Mouse (Mus musculus): ENCODE data around the gene Mbnl1.

The Mbnl1 gene

GRCm38 (mm10) chr3:60517234-60517787 is 44.7 kb downstream of the Mbnl1 start:
- DNase-seq (ENCODE audit: low spot score): no peak

GRCm38 (mm10) chr3:60519337-60519736 is 46.7 kb downstream of the Mbnl1 start:
- no peak for DNase-seq (ENCODE audit: low spot score)

- no peak for DNase-seq (ENCODE audit: low spot score)
Observed at GRCm38 (mm10) chr3:60524127-60524526, 51.5 kb downstream of the Mbnl1 start.

GRCm38 (mm10) chr3:60531286-60531685 is 58.7 kb downstream of the Mbnl1 start:
- DNase-seq (ENCODE audit: low spot score): no peak

- no peak for DNase-seq (ENCODE audit: low spot score)
Observed at GRCm38 (mm10) chr3:60531826-60532225, 59.2 kb downstream of the Mbnl1 start.

GRCm38 (mm10) chr3:60535224-60535623 is 62.6 kb downstream of the Mbnl1 start:
- DNase-seq (ENCODE audit: low spot score): no peak

GRCm38 (mm10) chr3:60537063-60537462 is 64.4 kb downstream of the Mbnl1 start:
- no peak for DNase-seq (ENCODE audit: low spot score)

GRCm38 (mm10) chr3:60538214-60538971 is 65.8 kb downstream of the Mbnl1 start:
- no peak for DNase-seq (ENCODE audit: low spot score)

GRCm38 (mm10) chr3:60541121-60541520 is 68.5 kb downstream of the Mbnl1 start:
- no peak for DNase-seq (ENCODE audit: low spot score)

- DNase-seq (ENCODE audit: low spot score): no peak
Observed at GRCm38 (mm10) chr3:60546196-60546595, 73.6 kb downstream of the Mbnl1 start.

- no peak for DNase-seq (ENCODE audit: low spot score)
Observed at GRCm38 (mm10) chr3:60546904-60547303, 74.3 kb downstream of the Mbnl1 start.

- DNase-seq (ENCODE audit: low spot score): no peak
Observed at GRCm38 (mm10) chr3:60550492-60550891, 77.9 kb downstream of the Mbnl1 start.

- no peak for DNase-seq (ENCODE audit: low spot score)
Observed at GRCm38 (mm10) chr3:60551650-60552049, 79.0 kb downstream of the Mbnl1 start.

GRCm38 (mm10) chr3:60553011-60553410 is 80.4 kb downstream of the Mbnl1 start:
- no peak for DNase-seq (ENCODE audit: low spot score)

GRCm38 (mm10) chr3:60556596-60556995 is 84.0 kb downstream of the Mbnl1 start:
- DNase-seq (ENCODE audit: low spot score): no peak

GRCm38 (mm10) chr3:60558252-60558862 is 85.7 kb downstream of the Mbnl1 start:
- no peak for DNase-seq (ENCODE audit: low spot score)

GRCm38 (mm10) chr3:60559762-60560161 is 87.1 kb downstream of the Mbnl1 start:
- DNase-seq (ENCODE audit: low spot score): no peak

- DNase-seq (ENCODE audit: low spot score): no peak
Observed at GRCm38 (mm10) chr3:60563529-60564243, 91.1 kb downstream of the Mbnl1 start.

GRCm38 (mm10) chr3:60564244-60564643 is 91.6 kb downstream of the Mbnl1 start:
- DNase-seq (ENCODE audit: low spot score): no peak

- no peak for DNase-seq (ENCODE audit: low spot score)
Observed at GRCm38 (mm10) chr3:60565204-60565603, 92.6 kb downstream of the Mbnl1 start.

GRCm38 (mm10) chr3:60565950-60566349 is 93.3 kb downstream of the Mbnl1 start:
- no peak for DNase-seq (ENCODE audit: low spot score)

- no peak for DNase-seq (ENCODE audit: low spot score)
Observed at GRCm38 (mm10) chr3:60568171-60568684, 95.6 kb downstream of the Mbnl1 start.
